Mouse (Mus musculus) G1E-ER4 (cell line): Measurements from ENCODE around the gene Ten1. TPM values are rescaled to one million over a fixed set of nuclear protein-coding genes. Genes with fewer than 3 reads are reported as not detected.

ENCODE experiments used
- GATA1 ChIP-seq: IDR thresholded peaks from one replicate; pipeline ENCODE4 v1.8.0; 2012; ENCODE audit warnings: low read length, inconsistent platforms
- polyA plus RNA-seq: library from polyadenylated mRNA; stranded (reverse); fragments of >175 nt; gene quantifications from 2 replicates; pipeline ENCODE4 v1.2.3, GENCODE M21; 2012

The Ten1 gene
- polyA plus RNA-seq, 1 experiment, result 114 TPM

DNA sequence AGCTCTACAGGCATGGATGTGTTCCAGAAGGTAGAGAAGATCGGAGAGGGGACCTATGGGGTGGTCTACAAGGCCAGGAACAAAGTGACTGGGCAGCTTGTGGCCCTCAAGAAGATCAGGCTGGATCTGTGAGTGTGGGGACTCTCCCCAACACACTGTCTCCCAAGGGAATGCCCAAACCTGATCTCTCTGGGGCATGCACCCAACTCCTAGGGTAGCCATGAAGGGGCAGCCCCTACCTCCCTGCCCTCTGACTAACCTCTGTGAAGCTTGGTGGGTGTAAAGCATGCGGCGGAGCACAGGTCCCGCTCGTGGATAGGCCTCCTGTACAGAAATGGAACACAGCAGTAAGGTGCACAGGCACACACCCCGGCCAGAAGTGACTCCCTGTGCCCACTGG lies 17.3 kb downstream of the Ten1 start:
- TF ChIP-seq GATA1, result no peak

DNA sequence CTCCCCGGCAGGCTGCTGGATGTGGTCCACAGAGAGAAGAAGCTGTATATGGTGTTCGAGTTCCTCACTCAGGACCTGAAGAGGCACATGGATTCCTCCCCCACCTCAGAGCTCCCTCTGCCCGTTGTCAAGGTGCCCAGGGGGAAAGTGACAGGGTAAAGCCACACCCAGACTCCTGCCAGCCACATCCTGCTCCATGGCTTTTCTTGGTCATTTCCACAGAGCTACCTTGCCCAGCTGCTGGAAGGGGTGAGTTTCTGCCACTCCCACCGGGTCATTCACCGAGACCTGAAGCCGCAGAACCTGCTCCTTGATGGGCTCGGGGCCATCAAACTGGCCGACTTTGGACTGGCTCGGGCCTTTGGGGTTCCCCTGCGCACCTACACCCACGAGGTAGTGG lies 17.9 kb downstream of the Ten1 start:
- no peak for TF ChIP-seq GATA1

DNA sequence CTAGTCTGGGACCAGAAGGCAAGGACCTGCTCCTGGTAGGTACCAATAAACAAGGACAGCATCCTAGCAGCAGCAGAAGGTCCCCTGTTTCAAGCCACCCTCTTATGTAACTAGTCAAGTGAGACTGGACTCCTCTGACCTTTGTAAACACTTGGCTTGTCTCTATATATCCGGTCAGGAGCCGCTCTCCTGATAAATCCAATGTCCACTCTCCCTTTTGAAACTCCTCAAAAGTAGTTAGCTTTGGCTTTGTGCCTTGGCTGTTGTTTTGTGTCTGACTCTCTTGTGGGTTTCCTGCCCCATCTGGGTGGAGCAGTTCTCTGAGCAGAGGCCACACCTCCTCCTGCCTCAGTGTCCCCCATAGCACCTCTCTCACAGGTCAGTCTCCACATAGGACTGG lies 19.6 kb downstream of the Ten1 start:
- TF ChIP-seq GATA1, result no peak

DNA sequence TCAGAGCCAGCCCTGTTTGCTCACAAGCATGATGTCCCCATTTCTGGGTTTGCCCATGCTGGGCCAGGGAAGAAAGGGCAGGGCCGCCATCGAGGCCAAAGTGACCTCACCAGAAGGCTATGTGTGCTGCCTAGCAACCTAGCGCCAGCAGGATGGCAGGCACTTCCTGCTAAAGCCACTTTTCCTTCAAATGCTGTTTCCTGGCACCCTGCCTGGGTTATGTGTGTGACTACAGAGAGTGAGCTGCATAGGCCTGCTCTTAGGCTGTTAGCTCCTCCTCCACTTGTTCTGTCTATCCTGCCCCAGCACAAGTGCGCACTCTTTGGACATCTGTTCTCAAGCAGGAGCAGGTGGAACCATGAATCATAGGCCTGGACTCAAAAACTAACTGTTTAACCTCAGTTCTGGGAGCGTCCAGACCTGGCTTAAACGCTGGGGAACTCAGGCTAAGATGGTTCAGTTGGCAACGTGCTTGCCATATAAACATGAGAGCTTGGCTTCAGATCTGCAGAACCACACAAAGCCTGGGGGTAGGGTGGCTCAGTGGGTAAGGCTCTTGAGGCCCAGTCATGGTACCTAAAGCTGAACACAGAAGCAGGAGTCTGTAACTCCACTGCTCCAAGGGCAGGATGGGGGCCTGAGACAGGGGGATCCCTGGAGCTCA lies 20.2 kb downstream of the Ten1 start:
- no peak for TF ChIP-seq GATA1

DNA sequence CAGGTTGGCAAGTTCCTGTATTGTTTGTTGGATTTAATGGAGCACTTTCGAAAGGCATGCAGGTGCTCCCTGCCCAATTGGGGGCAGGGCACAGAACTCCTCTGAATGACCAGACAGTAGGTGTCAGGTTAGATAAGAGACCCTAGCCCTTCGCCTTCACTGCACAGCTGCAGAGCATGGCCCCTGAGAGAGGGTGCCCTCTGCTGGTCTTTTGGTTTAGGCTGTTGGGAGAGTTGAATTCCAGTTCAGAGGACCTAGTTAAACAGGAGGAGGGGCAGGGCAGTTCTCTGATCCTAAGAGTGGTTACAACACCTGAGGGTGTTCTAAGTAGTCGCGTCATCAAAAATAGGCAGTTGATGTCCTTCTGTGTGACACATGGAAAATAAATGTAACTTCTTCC lies 21.2 kb downstream of the Ten1 start:
- TF ChIP-seq GATA1, result no peak

DNA sequence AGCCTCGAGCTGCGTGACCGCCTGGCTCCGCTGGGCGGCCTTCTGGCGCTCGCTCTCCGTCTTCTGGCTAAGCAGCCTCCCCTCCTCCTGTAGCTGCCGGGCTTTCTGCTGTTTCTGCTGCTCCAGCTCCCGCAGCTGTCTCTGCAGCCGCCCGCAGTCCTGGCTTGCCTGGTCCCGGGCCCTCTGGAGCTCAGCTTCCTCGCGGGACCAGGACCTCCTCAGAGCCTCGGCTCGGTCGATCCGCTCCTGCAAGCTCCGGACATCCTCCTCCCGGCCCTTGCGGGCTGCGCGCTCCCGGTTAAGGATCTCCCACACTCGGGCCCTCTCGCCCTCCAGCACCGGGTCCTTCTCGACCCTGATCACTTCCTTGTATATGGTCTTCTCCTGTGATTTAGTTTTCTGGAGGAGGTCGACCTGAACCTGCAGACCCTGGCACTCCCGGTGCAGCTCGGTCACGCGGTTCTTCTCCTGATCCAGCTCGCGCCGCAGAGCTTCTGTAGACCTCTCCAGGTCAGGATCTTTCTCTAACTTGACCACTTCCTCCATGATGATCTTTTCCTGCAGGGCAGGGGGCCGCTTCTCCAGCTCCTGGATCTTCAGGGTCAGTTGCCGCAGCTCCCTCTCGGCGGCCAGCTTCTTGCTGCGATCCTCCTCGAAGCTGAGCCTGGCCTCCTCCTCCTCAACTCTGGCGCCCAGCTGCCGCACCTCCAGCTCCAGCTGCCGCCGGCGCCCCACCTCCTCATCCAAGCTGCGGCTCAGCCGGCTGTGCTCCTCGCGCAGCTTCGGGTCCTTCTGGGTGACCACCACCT lies 23.5 kb downstream of the Ten1 start:
- no peak for TF ChIP-seq GATA1

DNA sequence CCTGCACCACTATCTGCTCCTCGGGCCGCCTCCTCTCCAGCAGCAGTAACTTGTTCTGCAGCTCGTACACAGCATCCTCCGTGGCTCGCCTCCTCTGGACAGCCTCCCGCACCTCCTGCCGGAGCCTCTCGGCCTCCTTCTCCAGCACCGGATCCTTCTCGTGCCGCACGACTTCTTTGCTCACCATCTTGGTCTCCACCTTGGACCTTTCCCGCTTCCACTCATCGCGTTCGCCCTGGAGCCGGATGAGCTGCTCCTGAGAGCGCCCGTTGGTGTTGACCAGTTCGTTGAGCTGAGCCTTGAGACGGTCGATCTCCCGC lies 24.0 kb downstream of the Ten1 start:
- no peak for TF ChIP-seq GATA1

DNA sequence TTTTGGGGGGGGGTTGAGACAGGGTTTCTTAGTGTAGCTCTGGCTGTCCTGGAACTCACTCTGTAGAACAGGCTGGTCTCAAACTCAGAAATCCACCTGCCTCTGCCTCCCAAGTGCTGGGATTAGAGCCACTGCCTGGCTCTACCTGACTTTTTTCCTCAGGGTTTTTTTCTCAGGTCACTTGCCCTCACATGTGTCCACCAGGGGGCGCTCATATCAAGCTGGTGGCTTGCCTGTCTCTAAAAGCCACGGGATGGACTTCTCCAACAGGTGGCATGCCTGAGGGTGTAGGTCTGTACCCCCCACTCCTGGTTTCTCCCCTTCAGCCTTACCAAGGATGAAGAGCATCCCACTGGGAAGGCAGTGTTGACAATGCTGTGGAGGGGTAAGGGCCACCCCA lies 27.8 kb downstream of the Ten1 start:
- TF ChIP-seq GATA1, result no peak

DNA sequence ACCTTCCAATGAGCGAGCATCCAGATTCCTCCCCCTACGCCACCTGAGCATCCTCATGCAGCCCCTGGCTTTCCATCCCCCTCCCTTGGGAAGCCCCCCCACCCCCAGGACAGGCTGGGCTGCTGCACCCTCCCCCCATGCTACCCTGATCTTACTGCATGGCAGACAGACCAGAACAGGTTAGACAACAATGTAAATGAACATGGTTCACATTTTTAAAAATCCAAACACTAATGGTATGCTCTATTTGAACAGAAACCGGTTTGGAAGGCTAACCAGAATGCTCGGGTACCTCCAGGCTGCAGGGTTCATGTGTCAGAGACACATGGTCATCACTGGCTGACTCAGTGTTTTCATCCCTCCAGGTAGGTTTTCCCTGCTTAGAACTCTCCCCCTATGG lies 30.0 kb downstream of the Ten1 start:
- no peak for TF ChIP-seq GATA1

DNA sequence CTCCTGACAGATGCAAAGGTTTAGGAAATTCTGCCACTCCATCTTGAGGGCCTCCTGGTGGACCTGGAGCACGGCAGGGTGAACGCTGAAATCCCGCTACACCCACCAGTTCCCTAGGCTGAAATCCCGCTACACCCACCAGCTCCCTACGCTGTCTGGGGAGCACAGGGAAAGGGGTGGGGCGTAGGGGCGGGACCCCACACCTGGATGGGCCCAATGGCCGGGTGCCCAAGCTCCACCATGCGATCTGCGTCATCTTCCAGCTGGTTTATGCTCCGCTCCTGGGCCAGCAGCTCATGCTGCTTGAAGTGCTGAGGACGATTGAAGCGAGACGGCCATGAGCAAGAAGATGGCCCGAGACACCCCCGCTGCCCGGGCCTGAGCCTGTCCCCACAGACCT lies 33.8 kb downstream of the Ten1 start:
- no peak for TF ChIP-seq GATA1

DNA sequence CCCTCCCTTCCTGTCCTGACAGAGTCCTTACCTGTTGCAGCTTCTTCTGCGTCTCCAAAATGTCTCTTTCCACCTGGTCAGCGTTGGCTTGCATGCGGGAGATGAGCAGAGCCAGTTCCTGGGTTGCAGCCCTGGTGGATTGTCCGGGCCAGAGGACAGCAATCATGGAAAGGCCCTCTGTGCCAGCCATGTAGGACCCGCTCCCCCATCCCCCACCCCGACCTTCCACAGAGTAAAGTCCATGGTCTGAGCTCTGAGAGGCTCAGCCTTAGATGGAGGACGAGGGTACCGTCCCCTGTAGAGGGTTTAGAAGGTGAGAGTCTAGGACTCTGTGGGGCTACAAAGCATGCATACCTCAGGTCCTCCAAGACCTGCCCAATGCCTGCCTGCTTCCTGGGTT lies 36.2 kb downstream of the Ten1 start:
- TF ChIP-seq GATA1, result no peak

DNA sequence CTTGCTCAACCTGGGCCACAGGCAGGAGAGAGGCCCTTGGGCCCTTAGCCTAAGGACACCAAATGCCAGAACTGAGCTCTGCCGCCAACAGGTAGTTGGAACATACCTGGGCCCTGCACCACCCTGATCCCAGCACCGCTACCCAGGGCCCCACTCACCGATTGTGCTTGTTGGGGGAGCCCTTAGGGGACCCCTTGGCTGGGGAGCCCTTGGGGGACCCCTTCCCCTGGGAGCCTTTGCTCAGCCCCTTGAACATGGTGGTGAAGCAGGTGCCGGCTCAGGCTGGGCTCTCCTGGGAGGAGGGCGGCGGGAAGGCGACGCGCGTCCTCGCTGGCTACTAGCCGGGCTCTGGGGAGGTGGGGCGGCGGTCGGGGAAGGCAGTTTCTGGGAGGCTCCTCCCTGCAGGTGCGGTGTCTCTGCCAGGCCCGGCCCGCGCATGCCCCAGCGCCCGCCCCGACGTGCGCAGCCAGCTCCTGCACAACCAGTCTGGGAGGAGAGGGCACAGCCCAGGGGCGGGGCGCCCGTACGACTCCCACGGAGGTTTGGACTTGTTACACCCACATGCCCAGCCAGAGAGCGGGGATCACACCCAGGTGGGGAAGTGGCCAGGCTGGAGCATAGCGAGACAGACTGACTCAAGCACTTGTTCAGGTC lies 39.2 kb downstream of the Ten1 start, which contains the start of gene Evpl:
Gene Evpl (minus strand): TSS at position 336 of the 654 bp plus-strand sequence.
- no peak for TF ChIP-seq GATA1

DNA sequence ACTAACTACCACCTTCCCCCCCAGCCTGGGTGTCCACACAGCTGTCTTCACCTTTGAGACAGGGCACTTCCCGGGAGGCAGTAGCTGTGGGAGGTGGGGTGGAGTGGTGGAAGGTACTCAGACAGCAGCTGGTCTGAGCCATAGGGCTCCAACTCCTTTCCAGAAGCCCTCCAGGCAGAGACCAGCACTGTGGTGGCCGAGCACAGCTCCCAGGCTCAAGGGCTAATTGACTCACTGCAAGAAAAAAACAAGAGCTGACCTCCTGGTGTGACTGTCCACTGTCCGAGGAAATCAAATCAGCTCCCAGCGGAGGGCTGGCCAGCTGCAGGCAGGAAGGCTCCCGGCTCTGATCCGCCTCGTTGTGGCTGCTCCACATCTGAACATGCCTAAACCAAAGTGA lies 41.1 kb downstream of the Ten1 start:
- no peak for TF ChIP-seq GATA1

DNA sequence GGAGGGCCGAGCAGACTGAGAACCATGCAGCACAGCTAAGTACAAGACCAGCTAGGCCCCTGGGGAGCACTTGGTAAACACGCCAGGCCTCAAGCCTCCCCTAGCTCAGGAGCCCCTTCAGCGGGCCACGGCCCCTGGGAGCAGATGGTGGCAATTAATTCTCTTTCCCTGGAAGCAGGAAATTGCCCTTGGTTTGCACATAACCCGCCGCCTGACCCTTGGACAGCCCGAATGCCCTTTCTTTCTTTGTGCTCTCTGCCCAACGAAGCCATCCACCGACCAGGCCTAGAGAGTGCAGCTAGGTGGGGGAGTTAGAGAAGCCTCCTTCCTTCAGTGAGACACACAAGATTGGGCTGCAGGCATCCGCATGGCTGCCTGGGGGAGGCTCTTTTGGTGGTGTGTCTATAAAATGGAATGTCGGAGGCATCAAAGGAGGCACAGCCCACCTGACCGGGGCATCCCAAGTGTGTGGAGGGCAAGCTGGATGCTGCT lies 43.1 kb downstream of the Ten1 start:
- no peak for TF ChIP-seq GATA1

DNA sequence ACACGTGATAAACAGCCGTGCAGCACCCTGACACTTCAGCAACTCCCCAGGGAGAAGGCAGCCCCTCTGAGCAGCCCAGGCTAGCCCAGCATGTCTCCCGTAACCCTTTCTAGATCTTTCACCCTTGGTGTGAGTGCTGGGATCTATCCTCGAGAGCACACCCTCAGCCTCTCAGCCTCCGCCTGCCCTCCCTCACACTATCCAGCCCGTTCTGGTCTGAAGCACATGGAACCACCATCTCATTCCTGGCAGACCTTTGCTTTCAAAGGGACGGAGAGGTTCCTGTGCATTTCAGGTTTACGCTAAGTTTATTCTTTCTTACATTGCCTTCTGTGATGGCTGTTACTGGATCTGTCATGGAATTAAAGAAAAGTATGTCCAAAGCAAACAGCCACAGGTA lies 45.9 kb downstream of the Ten1 start:
- TF ChIP-seq GATA1, result no peak

DNA sequence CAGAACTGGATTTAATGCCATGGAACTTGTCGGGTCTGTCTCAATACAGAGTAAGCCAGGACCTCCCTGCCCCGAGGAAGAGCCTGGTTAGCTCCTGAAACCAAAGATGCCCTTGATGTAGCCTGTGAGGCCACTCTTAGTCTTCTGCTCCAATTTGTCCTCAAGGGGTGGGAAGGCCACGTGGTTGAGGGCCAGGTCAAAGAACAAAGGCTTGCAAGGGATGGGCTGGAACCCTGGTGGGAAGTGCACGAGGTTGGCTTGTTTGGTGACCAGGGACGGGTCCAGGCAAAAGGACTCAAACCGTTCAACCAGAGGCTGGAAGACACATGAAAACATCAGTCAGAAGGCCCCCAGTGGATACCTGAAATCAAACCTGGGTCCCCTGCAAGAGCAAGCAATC lies 47.0 kb downstream of the Ten1 start:
- TF ChIP-seq GATA1, result no peak
